Mouse (Mus musculus) cerebellum, adult 2 months (tissue): ENCODE measurements around the gene Homer2. TPM values are rescaled to one million over a fixed set of nuclear protein-coding genes. Genes with fewer than 3 reads are reported as not detected.

ENCODE experiments used
- DNase-seq, 2 experiments: peaks; one replicate each; pipeline ENCODE4 v3.0.0; 2021
- H3K27ac ChIP-seq: fragments of 200-500 bp; 2 replicates; pipeline ENCODE4 v1.5.1; 2012; ENCODE audit warnings: low read length, control low read depth, inconsistent platforms; ENCODE audit not compliant: insufficient read depth
- H3K27me3 ChIP-seq: fragments of 200-500 bp; 2 replicates; pipeline ENCODE4 v1.6.1; 2012; ENCODE audit warnings: inconsistent platforms, mild to moderate bottlenecking, low read length, moderate library complexity; ENCODE audit not compliant: control insufficient read depth, insufficient read depth
- H3K4me1 ChIP-seq: fragments of 200-500 bp; 2 replicates; pipeline ENCODE4 v1.6.1; 2011; ENCODE audit warnings: low read length; ENCODE audit not compliant: control insufficient read depth, insufficient read depth
- H3K4me3 ChIP-seq: fragments of 200-500 bp; replicated peaks from 2 replicates; pipeline ENCODE3; 2011; ENCODE audit warnings: mild to moderate bottlenecking, low read depth, low read length, control low read depth; ENCODE audit not compliant: insufficient read depth
- CTCF ChIP-seq: fragments of 200-500 bp; IDR thresholded peaks from 2 replicates; pipeline ENCODE4 v1.5.1; 2011; ENCODE audit warnings: low read depth, mild to moderate bottlenecking, control low read depth, low read length, moderate library complexity, borderline replicate concordance; ENCODE audit not compliant: insufficient read depth
- POLR2A ChIP-seq: fragments of 200-500 bp; IDR thresholded peaks from 2 replicates; pipeline ENCODE4 v1.6.1; 2011; ENCODE audit warnings: low read length, control low read depth, borderline replicate concordance; ENCODE audit not compliant: insufficient read depth
- WGBS: fragments of 180-500 bp; shearing (Covaris S2); methylation state at CpG from one replicate; pipeline ENCODE4 v1.1.7; 2018; 5-methylcytosine and 5-hydroxymethylcytosine counted together
- polyA plus RNA-seq: library from polyadenylated mRNA; depleted of rRNA; stranded (reverse); fragments of >200 nt; gene quantifications from 2 replicates; pipeline ENCODE4 v1.2.3, GENCODE M21; 2012

Homer2 gene
- polyA plus RNA-seq, 1 experiment: 10.0 TPM

DNA sequence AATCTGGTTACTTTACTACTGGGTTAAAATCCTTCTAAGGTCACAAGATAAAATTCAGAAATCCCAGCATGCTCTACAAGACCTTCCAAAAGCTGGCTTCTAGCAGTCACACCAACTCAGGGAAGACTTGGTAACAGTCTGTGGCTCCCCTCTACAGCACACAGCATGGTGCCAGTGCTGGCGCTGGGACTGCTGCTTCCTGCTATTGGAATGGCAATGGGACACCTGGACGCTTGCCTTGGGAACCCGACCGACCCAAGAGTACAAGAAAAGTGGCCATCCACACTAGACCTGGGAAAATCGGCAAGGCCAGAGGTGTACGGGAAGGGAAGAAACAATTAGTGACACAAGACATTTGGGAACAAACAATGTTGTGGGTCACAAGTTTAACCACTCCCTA, 74.7 kb downstream of the Homer2 start:
- Histone ChIP-seq H3K27me3 (no peaks in the 10 kb centered on the region), H3K4me3 (no peak overlapping the region), H3K27ac (no peak overlapping the region), H3K4me1 (peaks cover 2% of the 10 kb centered on the region; the same call in 1 of the 2 replicates)
- no peak for TF ChIP-seq POLR2A
- no peak for TF ChIP-seq CTCF
- DNase-seq: peak in 1 of 2 experiments; percentile 41
- WGBS: 29% methylated on average over 6 of the region's 6 CpGs

DNA sequence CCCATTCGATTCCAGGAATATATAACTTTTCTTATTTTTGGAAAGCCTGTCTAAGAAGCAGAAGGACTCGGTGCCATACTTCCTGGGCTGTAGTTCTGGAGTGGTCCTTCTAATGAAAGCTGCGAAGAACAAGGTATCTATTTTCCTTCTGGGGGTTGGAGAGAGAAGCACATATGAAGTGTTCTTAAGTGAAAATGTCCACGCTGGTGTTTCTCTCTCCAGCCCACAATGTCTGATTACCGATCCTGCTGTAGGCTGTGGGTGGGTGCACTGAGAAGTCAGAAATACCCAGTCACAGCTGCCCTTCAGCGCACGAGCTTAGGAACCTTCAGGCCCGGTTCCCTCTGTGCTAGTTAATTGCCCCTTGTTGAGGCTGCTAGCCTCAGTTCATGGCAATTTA, 76.1 kb downstream of the Homer2 start:
- Histone ChIP-seq H3K27ac (no peak overlapping the region), H3K4me3 (no peak overlapping the region), H3K27me3 (no peaks in the 10 kb centered on the region), H3K4me1 (peaks cover 2% of the 10 kb centered on the region; the same call in 1 of the 2 replicates)
- WGBS: 99% methylated on average over 8 of the region's 8 CpGs
- no peak for TF ChIP-seq CTCF
- no peak for DNase-seq

DNA sequence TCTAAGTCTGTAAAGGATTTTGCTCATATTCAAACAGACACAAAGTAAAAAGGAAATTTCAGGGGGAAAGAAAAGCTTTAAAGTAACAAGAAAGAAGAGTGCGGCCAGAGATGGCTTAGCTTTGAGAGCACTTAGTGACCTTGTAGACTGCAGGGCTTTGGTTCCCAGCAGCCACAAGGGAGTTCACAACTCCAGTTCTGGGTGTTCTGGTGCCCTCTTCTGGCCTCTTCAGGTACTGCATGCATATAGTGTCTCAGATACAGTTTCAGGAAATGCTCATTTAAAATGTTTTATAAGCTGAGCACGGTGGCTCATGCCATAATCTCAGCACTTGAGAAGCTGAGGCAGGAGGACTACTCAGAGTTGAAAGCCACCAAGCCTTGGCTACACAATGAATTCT, 80.9 kb downstream of the Homer2 start:
- no peak for DNase-seq
- Histone ChIP-seq H3K27ac (no peak overlapping the region), H3K4me3 (no peak overlapping the region), H3K27me3 (no peaks in the 10 kb centered on the region), H3K4me1 (no peaks in the 10 kb centered on the region)
- WGBS: 95% methylated on average over 2 of the region's 2 CpGs
- TF ChIP-seq CTCF (peak; percentile 36; the same call in 1 of the 2 replicates), POLR2A (no peak)

- DNase-seq: no peak
- Histone ChIP-seq H3K27ac (no peak overlapping the region), H3K4me3 (no peak overlapping the region), H3K27me3 (no peaks in the 10 kb centered on the region), H3K4me1 (no peaks in the 10 kb centered on the region)
- WGBS: 93% methylated on average over 6 of the region's 6 CpGs
- TF ChIP-seq POLR2A (no peak), CTCF (no peak)
Measured at GRCm38 (mm10) chr7:81623767-81624166, 83.6 kb downstream of the Homer2 start.

DNA sequence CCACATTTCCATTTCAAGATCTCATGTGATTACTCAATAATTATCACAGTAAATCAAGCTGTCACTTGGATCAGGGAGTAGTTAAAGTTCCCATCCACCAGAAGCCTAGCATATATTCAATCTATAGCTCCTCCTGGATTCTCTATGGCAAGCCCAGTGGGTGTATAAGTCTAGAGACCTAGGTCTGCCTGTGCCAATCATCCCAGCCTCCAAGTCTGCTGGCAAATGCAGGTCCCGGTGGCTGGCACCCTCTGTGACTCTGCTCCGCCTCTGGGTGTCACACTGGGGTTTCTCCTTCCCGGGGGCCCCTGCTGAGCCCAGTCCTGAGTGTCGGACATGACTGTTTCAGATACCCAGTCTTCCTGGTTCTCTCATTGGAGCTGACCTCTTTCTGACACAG, 84.5 kb downstream of the Homer2 start:
- no peak for DNase-seq
- TF ChIP-seq POLR2A (no peak), CTCF (no peak)
- 69% methylated on average over 4 of the region's 4 CpGs for WGBS
- H3K27ac ChIP-seq: no peak overlapping the region
- no peak overlapping the region for H3K4me3 ChIP-seq
- H3K27me3 ChIP-seq: no peaks in the 10 kb centered on the region
- H3K4me1 ChIP-seq: no peaks in the 10 kb centered on the region

DNA sequence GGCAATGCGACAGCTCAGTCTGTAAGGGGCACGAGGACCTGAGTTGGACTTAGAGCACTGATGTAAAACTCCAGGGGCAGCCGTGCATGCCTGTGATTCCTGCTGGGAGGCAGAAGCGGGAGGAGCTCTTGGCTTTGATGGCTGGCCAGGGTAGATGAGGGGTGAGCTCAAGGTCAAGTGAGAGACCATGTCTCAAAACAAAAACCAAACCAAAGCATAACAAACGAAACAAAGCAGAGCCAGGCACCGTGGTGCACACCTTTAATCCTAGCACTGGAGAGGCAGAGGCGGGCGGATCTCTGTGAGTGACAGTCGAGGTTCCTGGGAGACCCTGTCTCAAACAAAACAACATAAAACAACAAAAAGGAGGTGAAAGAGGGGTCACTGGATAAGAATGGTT, 92.3 kb downstream of the Homer2 start:
- TF ChIP-seq POLR2A (no peak), CTCF (no peak)
- Histone ChIP-seq H3K27me3 (no peaks in the 10 kb centered on the region), H3K4me3 (no peak overlapping the region), H3K27ac (no peak overlapping the region), H3K4me1 (no peaks in the 10 kb centered on the region)
- DNase-seq: no peak
- 76% methylated on average over 9 of the region's 9 CpGs for WGBS

- Histone ChIP-seq H3K4me3 (no peak overlapping the region), H3K27me3 (no peaks in the 10 kb centered on the region), H3K27ac (no peak overlapping the region), H3K4me1 (no peaks in the 10 kb centered on the region)
- no peak for DNase-seq
- TF ChIP-seq POLR2A (no peak), CTCF (no peak)
- WGBS: 73% methylated on average over 13 of the region's 13 CpGs
Measured at GRCm38 (mm10) chr7:81612856-81613635, 94.3 kb downstream of the Homer2 start.

DNA sequence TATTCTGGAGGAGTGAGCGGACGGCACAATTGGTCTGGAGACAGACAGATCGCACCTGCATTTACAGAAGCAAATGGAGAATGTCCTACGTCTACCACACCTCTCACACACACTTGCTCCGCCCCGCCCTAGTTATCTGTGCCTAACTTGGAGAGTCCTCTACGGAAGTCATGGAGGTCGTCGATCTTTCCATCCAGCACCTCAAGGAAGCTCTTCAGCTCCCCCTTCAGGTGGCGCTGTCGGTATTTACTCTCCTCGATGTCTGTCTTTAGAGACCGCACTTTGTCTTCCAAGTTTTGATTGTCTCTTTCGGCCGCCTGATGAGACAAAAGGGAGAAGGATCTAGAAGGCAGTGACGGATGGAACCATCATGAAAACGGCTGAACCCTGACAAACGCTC, 97.2 kb downstream of the Homer2 start:
- H3K4me1 ChIP-seq: no peaks in the 10 kb centered on the region
- TF ChIP-seq CTCF: peak; percentile 20; the same call in 1 of the 2 replicates
- TF ChIP-seq POLR2A: no peak
- WGBS: 69% methylated on average over 18 of the region's 18 CpGs
- DNase-seq: no peak
- no peaks in the 10 kb centered on the region for H3K27me3 ChIP-seq
- H3K27ac ChIP-seq: no peak overlapping the region
- H3K4me3 ChIP-seq: no peak overlapping the region
